Comparison of ENCODE assay signal across 9 mouse cellular contexts in genomic region chr9:8964512-8965133, GRCm38 (mm10). TPM values are rescaled to one million over a fixed set of nuclear protein-coding genes. Genes with fewer than 3 reads are reported as not detected.
DNase-seq lines count a peak whose midpoint lies in the region; ATAC-seq and TF ChIP-seq lines count a peak whose summit lies in the region.
"Had no signal": no experiment of that assay in that cellular context is flagged by ENCODE, and none has a peak within 500 bp of the region (broad histone marks: within the 10 kb centered on the region; RNA-seq: fewer than 3 reads in every experiment).

No protein-coding gene starts in this region.

- DNase-seq in cerebellum, adult 11 months, result peak; percentile 13
- peak; percentile 17 for DNase-seq in thymus, postnatal 4 days
- no peak for DNase-seq in thymus, adult 18-20 months
- DNase-seq in lung, postnatal 10 days, result peak; percentile 53
- peak; percentile 20 for DNase-seq in stomach, postnatal 0 days (ENCODE audit: low spot score)

- no peaks in the 10 kb centered on the region for H3K4me1 ChIP-seq in cortical plate, adult 2 months (ENCODE audit: control insufficient read depth, insufficient read depth, low read length)
- H3K4me1 ChIP-seq in kidney, embryonic 14.5 days (ENCODE audit: control insufficient read depth, insufficient read depth, low read length), result no peaks in the 10 kb centered on the region
- no peaks in the 10 kb centered on the region for H3K4me1 ChIP-seq in stomach, postnatal 0 days (replicated peaks; ENCODE audit: control insufficient read depth, insufficient read depth)

- H3K9me3 ChIP-seq in kidney, embryonic 14.5 days (ENCODE audit: control insufficient read depth, low read length), result no peaks in the 10 kb centered on the region
- no peaks in the 10 kb centered on the region for H3K9me3 ChIP-seq in stomach, postnatal 0 days (ENCODE audit: control insufficient read depth, low read length)

- no peak overlapping the region for H3K4me2 ChIP-seq in kidney, embryonic 14.5 days (replicated peaks; ENCODE audit: low read depth, low read length)
- H3K4me2 ChIP-seq in stomach, postnatal 0 days (replicated peaks; ENCODE audit: low read depth), result no peak overlapping the region

- TF ChIP-seq CTCF in cortical plate, adult 2 months (IDR thresholded peaks at IDR 0.05; ENCODE audit: extremely low read depth, insufficient read depth, low read length), result peak; percentile 61
- TF ChIP-seq CTCF in stomach, postnatal 0 days (IDR thresholded peaks at IDR 0.05; ENCODE audit: low read depth), result peak; percentile 75

- H3K36me3 ChIP-seq in kidney, embryonic 14.5 days (ENCODE audit: control insufficient read depth, insufficient read depth, low read length), result no peaks in the 10 kb centered on the region
- H3K36me3 ChIP-seq in stomach, postnatal 0 days (ENCODE audit: control insufficient read depth, insufficient read depth, low read length), result no peaks in the 10 kb centered on the region

- 69% methylated on average over 8 of the region's 8 CpGs for WGBS in kidney, embryonic 14.5 days
- WGBS in stomach, postnatal 0 days, result 57% methylated on average over 8 of the region's 8 CpGs

- TF ChIP-seq POLR2A in cortical plate, adult 2 months (IDR thresholded peaks at IDR 0.05; ENCODE audit: extremely low read depth, insufficient read depth, low read length), result no peak

- H3K27me3 ChIP-seq in kidney, embryonic 14.5 days (ENCODE audit: control insufficient read depth, insufficient read depth, low read length), result no peaks in the 10 kb centered on the region
- no peaks in the 10 kb centered on the region for H3K27me3 ChIP-seq in stomach, postnatal 0 days (ENCODE audit: control insufficient read depth, insufficient read depth, low read length)

- no peak overlapping the region for H3K27ac ChIP-seq in cortical plate, adult 2 months (ENCODE audit: insufficient read depth, low read length)
- no peak overlapping the region for H3K27ac ChIP-seq in kidney, embryonic 14.5 days (ENCODE audit: low read depth, low read length)
- H3K27ac ChIP-seq in stomach, postnatal 0 days (replicated peaks), result no peak overlapping the region

- TF ChIP-seq EP300 in stomach, postnatal 0 days (optimal IDR thresholded peaks at IDR 0.05), result no peak

- no peak for ATAC-seq in cerebellum, adult (ENCODE audit: insufficient number of reproducible peaks, low FRiP score, low TSS enrichment)
- peak; percentile 46; the same call in 1 of the 2 replicates for ATAC-seq in kidney, embryonic 14.5 days (ENCODE audit: low FRiP score, low TSS enrichment)
- peak; percentile 92 for ATAC-seq in stomach, postnatal 0 days (ENCODE audit: low FRiP score, low TSS enrichment)

- no peak overlapping the region for H3K4me3 ChIP-seq in cortical plate, adult 2 months (ENCODE audit: insufficient read depth, low read length)
- H3K4me3 ChIP-seq in kidney, embryonic 14.5 days (ENCODE audit: low read length), result no peak overlapping the region
- no peak overlapping the region for H3K4me3 ChIP-seq in stomach, postnatal 0 days (ENCODE audit: low read depth, low read length)

- no peak overlapping the region for H3K9ac ChIP-seq in kidney, embryonic 14.5 days (ENCODE audit: low read depth, low read length)
- no peak overlapping the region for H3K9ac ChIP-seq in stomach, postnatal 0 days (ENCODE audit: low read length)

RNA-seq across cellular contexts. Expression of gene Gm16485, which starts 7.0 kb away (rescaled TPM):
- 9.6 and 9.7 TPM in 2 replicates for polyA plus RNA-seq in cortical plate, adult 2 months (2012; rRNA removed)
- 0.06 and 0.08 TPM in 2 replicates for polyA plus RNA-seq in kidney, embryonic 14.5 days (2014; fragmentation: Nextera tagmentation; extraction: Ambion mirVana)
- 0.02 and 0.05 TPM in 2 replicates for polyA plus RNA-seq in stomach, postnatal 0 days (2015; fragmentation: Nextera tagmentation; extraction: Ambion mirVana)
- polyA plus RNA-seq: gonadal fat pad, adult 2 months had no signal

Comparison
In these comparisons a context has a peak if more than half of its experiments do, and no peak if none do; other contexts are left out.
1. DNase-seq: peak in cerebellum, adult 11 months (single experiment), thymus, postnatal 4 days (single experiment), lung, postnatal 10 days (single experiment) and stomach, postnatal 0 days (single experiment); none in thymus, adult 18-20 months (0 of 2).